Mouse (Mus musculus) kidney, embryonic 14.5 days (tissue): ENCODE data around the gene 2310022A10Rik. TPM values are rescaled to one million over a fixed set of nuclear protein-coding genes. Genes with fewer than 3 reads are reported as not detected.
"Not testable (repeated sequence)": the region's sequence is repeated elsewhere in the genome, so short reads cannot be mapped to it uniquely, and the experiment has no call there.

Experiments used
- ATAC-seq: fragments of 200-750 bp; cut with Nextera tagmentation; 2 replicates; pipeline ENCODE4 v1.8.0; 2017; ENCODE audit warnings: moderate number of reproducible peaks, mild to moderate bottlenecking, moderate TSS enrichment, moderate library complexity; ENCODE audit not compliant: low FRiP score, low TSS enrichment
- H3K27ac ChIP-seq: fragments of 300-500 bp; sonication (generic); 2 replicates; pipeline ENCODE4 v1.5.1; 2014; ENCODE audit warnings: low read depth, mild to moderate bottlenecking, low read length, moderate library complexity, mixed read lengths
- H3K27me3 ChIP-seq: fragments of 300-500 bp; sonication (generic); 2 replicates; pipeline ENCODE4 v1.6.1; 2014; ENCODE audit warnings: mild to moderate bottlenecking, low read length; ENCODE audit not compliant: control insufficient read depth, insufficient read depth
- H3K36me3 ChIP-seq: fragments of 300-500 bp; sonication (generic); 2 replicates; pipeline ENCODE4 v1.6.1; 2014; ENCODE audit warnings: low read length, mixed read lengths; ENCODE audit not compliant: control insufficient read depth, insufficient read depth
- H3K4me1 ChIP-seq: fragments of 300-500 bp; sonication (generic); 2 replicates; pipeline ENCODE4 v1.6.1; 2014; ENCODE audit warnings: low read length, mixed read lengths; ENCODE audit not compliant: control insufficient read depth, insufficient read depth
- H3K4me2 ChIP-seq: fragments of 300-500 bp; sonication (generic); replicated peaks from 2 replicates; pipeline ENCODE4 v1.6.1; 2014; ENCODE audit warnings: low read depth, mild to moderate bottlenecking, low read length
- H3K4me3 ChIP-seq: fragments of 300-500 bp; sonication (generic); 2 replicates; pipeline ENCODE4 v1.5.1; 2014; ENCODE audit warnings: mild to moderate bottlenecking, low read length
- H3K9ac ChIP-seq: fragments of 300-500 bp; sonication (generic); 2 replicates; pipeline ENCODE4 v1.6.1; 2014; ENCODE audit warnings: low read depth, mild to moderate bottlenecking, low read length, moderate library complexity
- H3K9me3 ChIP-seq: fragments of 300-500 bp; sonication (generic); 2 replicates; pipeline ENCODE4 v1.6.1; 2016; ENCODE audit warnings: low read length; ENCODE audit not compliant: control insufficient read depth
- whole genome bisulfite sequencing: fragments of 180-500 bp; shearing (Covaris S2); extraction: QIAGEN DNeasy Blood & Tissue Kit; methylation state at CpG from one replicate; pipeline ENCODE4 v1.1.7; 2014; 5-methylcytosine and 5-hydroxymethylcytosine counted together
- polyA plus RNA-seq: library from polyadenylated mRNA; unstranded; fragments of >200 nt; fragmentation: Nextera tagmentation; extraction: Ambion mirVana; gene quantifications from 2 replicates; pipeline ENCODE4 v1.2.1, GENCODE M21; 2014

2310022A10Rik gene
- polyA plus RNA-seq, 1 experiment from 2014 or later, result 21.4 TPM

GRCm38 (mm10) chr7:27628190-27628589, 75.2 kb downstream of the 2310022A10Rik start:
- Histone ChIP-seq H3K9me3 (no peaks in the 10 kb centered on the region), H3K9ac (no peak overlapping the region), H3K4me2 (no peak overlapping the region), H3K4me1 (no peaks in the 10 kb centered on the region), H3K4me3 (no peak overlapping the region), H3K36me3 (peaks cover 83% of the 10 kb centered on the region), H3K27ac (no peak overlapping the region), H3K27me3 (no peaks in the 10 kb centered on the region)
- ATAC-seq, result no peak
- WGBS, result 97% methylated on average over 6 of the region's 6 CpGs

DNA sequence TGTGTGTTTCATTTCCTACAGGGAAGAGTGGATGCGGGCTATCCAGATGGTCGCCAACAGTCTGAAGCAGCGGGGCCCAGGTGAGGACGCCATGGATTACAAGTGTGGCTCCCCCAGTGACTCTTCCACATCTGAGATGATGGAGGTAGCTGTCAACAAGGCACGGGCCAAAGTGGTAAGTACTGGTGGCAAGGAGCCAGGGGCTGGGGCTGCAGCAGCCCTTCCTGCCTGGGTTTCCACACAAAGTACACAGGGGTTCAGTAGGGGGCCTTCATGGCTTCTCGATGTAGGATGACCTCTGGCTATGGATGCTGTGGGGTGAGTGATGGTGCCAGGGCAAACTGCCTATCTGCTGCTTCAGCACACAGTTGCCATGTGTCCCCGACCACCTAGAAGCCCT, 75.8 kb downstream of the 2310022A10Rik start:
- not testable (repeated sequence) for ATAC-seq, H3K4me1 ChIP-seq, H3K4me2 ChIP-seq, H3K9me3 ChIP-seq, H3K27me3 ChIP-seq, H3K27ac ChIP-seq, H3K4me3 ChIP-seq, H3K9ac ChIP-seq
- peaks cover 85% of the 10 kb centered on the region for H3K36me3 ChIP-seq
- WGBS, result 91% methylated on average over 7 of the region's 7 CpGs

DNA sequence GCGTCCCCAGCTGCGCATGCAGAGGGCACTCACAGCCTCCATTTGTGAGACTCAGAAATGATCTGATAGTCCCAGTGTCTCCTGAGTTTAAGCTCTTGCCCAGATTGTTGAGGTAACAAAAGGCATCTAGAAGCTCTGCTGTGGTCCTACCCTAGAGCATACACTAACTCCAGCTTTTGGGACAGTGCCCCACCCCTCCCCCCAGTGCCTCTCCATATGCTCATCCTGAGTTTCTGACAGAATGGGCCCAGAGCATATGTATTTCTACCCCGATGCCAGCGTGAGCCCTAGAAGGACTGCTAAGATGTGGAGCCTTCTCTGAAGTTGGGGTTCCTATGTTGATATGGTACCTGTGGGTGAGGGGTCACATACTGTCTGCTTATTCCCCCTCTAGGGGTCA, 78.4 kb downstream of the 2310022A10Rik start:
- Histone ChIP-seq H3K4me1 (no peaks in the 10 kb centered on the region), H3K4me3 (no peak overlapping the region), H3K9ac (no peak overlapping the region), H3K27me3 (no peaks in the 10 kb centered on the region), H3K36me3 (peaks cover 87% of the 10 kb centered on the region), H3K4me2 (no peak overlapping the region), H3K9me3 (no peaks in the 10 kb centered on the region), H3K27ac (no peak overlapping the region)
- ATAC-seq, result no peak
- 98% methylated on average over 4 of the region's 4 CpGs for WGBS

Other genes with a start within 250 kb of the 2310022A10Rik start
- gene Ltbp4, start 215.5 kb upstream of the 2310022A10Rik start, polyA plus RNA-seq, result 23.4 and 26.0 TPM in 2 replicates
- 38.4 and 41.0 TPM in 2 replicates for gene Shkbp1, start 197.2 kb upstream of the 2310022A10Rik start, polyA plus RNA-seq
- 1.9 TPM in 1 of 2 replicates, not detected in the other for gene Gm20479, start 195.8 kb upstream of the 2310022A10Rik start, polyA plus RNA-seq
- 0.39 and 0.54 TPM in 2 replicates for gene Sptbn4, start 105.5 kb upstream of the 2310022A10Rik start, polyA plus RNA-seq
- gene Blvrb, start 105.3 kb upstream of the 2310022A10Rik start, polyA plus RNA-seq, result 40.6 and 41.2 TPM in 2 replicates
- 25.1 TPM in 2 replicates for gene Sertad3, start 79.5 kb upstream of the 2310022A10Rik start, polyA plus RNA-seq
- gene Sertad1, start 66.3 kb upstream of the 2310022A10Rik start, polyA plus RNA-seq, result 35.6 and 43.1 TPM in 2 replicates
- 1.2 and 1.6 TPM in 2 replicates for gene Prx, start 53.9 kb upstream of the 2310022A10Rik start, polyA plus RNA-seq
- gene Hipk4, start 30.0 kb upstream of the 2310022A10Rik start, polyA plus RNA-seq, result 0.80 and 1.1 TPM in 2 replicates
- 63.9 and 78.8 TPM in 2 replicates for gene Pld3, start within 50 bp of the 2310022A10Rik start, polyA plus RNA-seq
- gene Akt2, start 38.3 kb downstream of the 2310022A10Rik start, polyA plus RNA-seq, result 63.4 and 96.7 TPM in 2 replicates
- 0.20 TPM in 1 of 2 replicates, not detected in the other for gene Ttc9b, start 100.7 kb downstream of the 2310022A10Rik start, polyA plus RNA-seq
- gene Map3k10, start 121.4 kb downstream of the 2310022A10Rik start, polyA plus RNA-seq, result 7.7 and 9.4 TPM in 2 replicates
- gene Zfp607b, start 136.1 kb downstream of the 2310022A10Rik start, polyA plus RNA-seq, result 4.2 and 4.3 TPM in 2 replicates
- 26.7 and 41.5 TPM in 2 replicates for gene Zfp60, start 178.2 kb downstream of the 2310022A10Rik start, polyA plus RNA-seq